Mouse (Mus musculus) hindbrain, embryonic 10.5 days (tissue): ENCODE data around the gene Cryzl1. TPM values are rescaled to one million over a fixed set of nuclear protein-coding genes. Genes with fewer than 3 reads are reported as not detected.
A peak's percentile ranks its signal among the peaks of the same experiment; 100 is the strongest.
"Not testable (repeated sequence)": the region's sequence is repeated elsewhere in the genome, so short reads cannot be mapped to it uniquely, and the experiment has no call there.

ENCODE experiments used
- DNase-seq: peaks from one replicate; pipeline ENCODE4 v3.0.0-alpha.2; 2017; ENCODE audit warnings: low spot score
- H3K27ac ChIP-seq: fragments of 300-500 bp; sonication (generic); 2 replicates; pipeline ENCODE4 v1.5.1; 2016; ENCODE audit warnings: mild to moderate bottlenecking, moderate library complexity
- H3K27me3 ChIP-seq: fragments of 300-500 bp; sonication (generic); 2 replicates; pipeline ENCODE4 v1.6.1; 2016; ENCODE audit warnings: mild to moderate bottlenecking; ENCODE audit not compliant: poor library complexity, insufficient read depth, severe bottlenecking
- H3K36me3 ChIP-seq: fragments of 300-500 bp; sonication (generic); 2 replicates; pipeline ENCODE4 v1.6.1; 2016; ENCODE audit warnings: mild to moderate bottlenecking, moderate library complexity
- H3K4me1 ChIP-seq: fragments of 300-500 bp; sonication (generic); replicated peaks from 2 replicates; pipeline ENCODE4 v1.6.1; 2016; ENCODE audit warnings: mild to moderate bottlenecking
- H3K4me3 ChIP-seq: fragments of 300-500 bp; sonication (generic); 2 replicates; pipeline ENCODE4 v1.5.1; 2016; ENCODE audit warnings: mild to moderate bottlenecking, moderate library complexity
- H3K9me3 ChIP-seq: fragments of 300-500 bp; sonication (generic); 2 replicates; pipeline ENCODE4 v1.6.1; 2016; ENCODE audit warnings: mild to moderate bottlenecking, moderate library complexity
- WGBS: fragments of 180-500 bp; shearing (Covaris S2); methylation state at CpG from one replicate; pipeline ENCODE4 v1.1.7; 2016; 5-methylcytosine and 5-hydroxymethylcytosine counted together
- polyA plus RNA-seq: library from polyadenylated mRNA; unstranded; fragments of >200 nt; fragmentation: Nextera tagmentation; extraction: Ambion mirVana; gene quantifications from 2 replicates; pipeline ENCODE4 v1.2.1, GENCODE M21; 2016

Gene Cryzl1
- polyA plus RNA-seq, 1 experiment from 2014 or later = 71.6 TPM

DNA sequence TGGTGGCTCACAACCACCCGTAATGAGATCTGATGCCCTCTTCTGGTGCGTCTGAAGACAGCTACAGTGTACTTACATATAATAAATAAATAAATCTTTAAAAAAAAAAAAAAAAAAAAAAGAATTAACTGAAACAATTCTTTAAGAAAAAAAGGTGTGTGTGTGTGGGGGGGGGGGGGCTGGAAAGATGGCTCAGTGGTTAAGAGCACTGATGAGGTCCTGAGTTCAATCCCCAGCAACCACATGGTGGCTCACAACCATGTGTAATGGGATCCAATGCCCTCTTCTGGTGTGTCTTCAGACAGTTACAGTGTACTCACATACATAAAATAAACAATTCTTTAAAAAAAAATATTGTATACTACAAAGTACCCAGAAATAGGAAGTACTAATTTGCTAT lies 83.4 kb downstream of the Cryzl1 start:
- H3K9me3 ChIP-seq, H3K27me3 ChIP-seq, H3K27ac ChIP-seq, DNase-seq: not testable (repeated sequence)
- peaks cover 31% of the 10 kb centered on the region for H3K36me3 ChIP-seq
- peak overlapping the region; percentile 88 for H3K4me3 ChIP-seq
- H3K4me1 ChIP-seq = peaks cover 22% of the 10 kb centered on the region
- WGBS = 90% methylated on average over 1 of the region's 2 CpGs

DNA sequence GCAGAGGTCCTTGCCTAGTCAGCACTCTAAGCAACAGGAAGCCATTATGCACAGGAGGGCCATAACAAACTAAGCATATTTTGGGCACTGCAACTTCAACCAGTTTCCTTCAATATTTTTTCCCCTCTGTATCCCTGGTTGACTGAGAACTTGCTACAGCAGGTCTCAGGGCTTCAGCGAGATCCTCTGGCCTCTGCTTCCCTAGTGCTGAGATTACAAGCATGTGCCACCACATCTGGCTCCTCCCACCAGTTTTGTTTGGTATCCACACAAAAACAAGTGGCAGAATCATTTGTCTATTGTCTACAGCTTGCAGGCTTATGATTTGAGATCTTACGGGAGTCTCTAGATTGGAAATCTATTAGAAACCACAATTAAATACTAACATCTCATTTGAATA lies 83.9 kb downstream of the Cryzl1 start:
- no peaks in the 10 kb centered on the region for H3K9me3 ChIP-seq
- no peak for DNase-seq
- peaks cover 19% of the 10 kb centered on the region for H3K4me1 ChIP-seq
- H3K4me3 ChIP-seq = 0 out of 2 replicates have a peak overlapping the region, but pooled peaks have one; percentile 23
- H3K27ac ChIP-seq = no peak overlapping the region
- no peaks in the 10 kb centered on the region for H3K27me3 ChIP-seq
- WGBS = 83% methylated on average over 2 of the region's 2 CpGs
- H3K36me3 ChIP-seq = peaks cover 36% of the 10 kb centered on the region

DNA sequence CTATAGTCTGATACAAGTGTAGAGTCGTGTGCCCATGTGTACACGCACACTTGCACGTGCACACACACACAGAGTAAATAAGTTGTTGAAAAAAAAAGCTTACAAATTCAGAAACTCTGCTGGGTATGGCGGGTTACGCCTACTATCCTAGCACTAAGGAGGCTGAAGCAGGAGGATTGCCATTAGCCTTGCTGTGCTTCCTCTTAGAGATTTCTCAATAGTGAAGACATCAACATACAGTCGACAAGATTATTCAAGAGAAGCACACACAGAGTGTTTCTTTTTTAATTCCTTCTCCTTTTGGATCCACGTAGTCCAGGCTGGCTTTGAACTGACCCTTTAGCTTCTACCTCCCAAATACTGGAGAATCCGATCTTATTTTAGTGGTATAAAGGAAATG lies 88.6 kb downstream of the Cryzl1 start:
- Histone ChIP-seq H3K36me3 (peaks cover 83% of the 10 kb centered on the region), H3K4me1 (0 out of 2 replicates have a peak, but pooled peaks cover 5% of the 10 kb centered on the region), H3K9me3 (no peaks in the 10 kb centered on the region), H3K27me3 (no peaks in the 10 kb centered on the region), H3K4me3 (no peak overlapping the region), H3K27ac (no peak overlapping the region)
- no peak for DNase-seq
- 95% methylated on average over 8 of the region's 8 CpGs for WGBS

DNA sequence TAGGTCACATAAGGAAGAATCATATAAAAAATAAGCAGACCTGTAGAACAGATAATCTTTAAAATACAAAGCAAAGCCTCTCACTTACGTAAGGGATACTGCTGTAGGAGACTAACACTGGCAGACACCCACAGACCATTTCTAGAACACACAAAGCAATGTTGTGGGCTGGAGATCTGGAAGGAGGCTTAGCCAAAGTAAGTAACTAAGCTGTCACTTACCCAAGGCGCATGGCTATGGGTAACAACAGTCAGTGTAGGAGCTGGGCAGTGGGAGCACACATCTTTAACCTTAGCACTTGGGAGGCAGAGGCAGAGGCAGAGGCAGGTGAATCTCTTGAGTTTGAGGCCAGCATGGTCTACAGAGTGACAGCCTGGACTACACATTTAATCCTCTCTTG lies 89.1 kb downstream of the Cryzl1 start:
- 97% methylated on average over 2 of the region's 2 CpGs for WGBS
- Histone ChIP-seq H3K4me3 (no peak overlapping the region), H3K4me1 (0 out of 2 replicates have a peak, but pooled peaks cover under 1% of the 10 kb centered on the region), H3K27ac (no peak overlapping the region), H3K9me3 (no peaks in the 10 kb centered on the region), H3K27me3 (no peaks in the 10 kb centered on the region), H3K36me3 (peaks cover 89% of the 10 kb centered on the region)
- no peak for DNase-seq

Other genes with a start within 250 kb of the Cryzl1 start
- gene Ifnar1, start 243.7 kb downstream of the Cryzl1 start, polyA plus RNA-seq = 49.8 and 50.5 TPM in 2 replicates
- 25.1 and 36.7 TPM in 2 replicates for gene Ifngr2, start 181.9 kb downstream of the Cryzl1 start, polyA plus RNA-seq
- 37.6 and 45.9 TPM in 2 replicates for gene Tmem50b, start 131.2 kb downstream of the Cryzl1 start, polyA plus RNA-seq
- gene Dnajc28, start 109.9 kb downstream of the Cryzl1 start, polyA plus RNA-seq = 3.2 and 4.5 TPM in 2 replicates
- 112 and 158 TPM in 2 replicates for gene Gart, start 82.0 kb downstream of the Cryzl1 start, polyA plus RNA-seq
- gene Son, start 81.5 kb downstream of the Cryzl1 start, polyA plus RNA-seq = 102 and 114 TPM in 2 replicates
- 32.9 and 34.6 TPM in 2 replicates for gene Donson, start 40.2 kb downstream of the Cryzl1 start, polyA plus RNA-seq
- 50.7 and 55.5 TPM in 2 replicates for gene Itsn1, start 306 bp upstream of the Cryzl1 start, polyA plus RNA-seq